ENCODE assay signal across 14 mouse cellular contexts in the genomic region with DNA sequence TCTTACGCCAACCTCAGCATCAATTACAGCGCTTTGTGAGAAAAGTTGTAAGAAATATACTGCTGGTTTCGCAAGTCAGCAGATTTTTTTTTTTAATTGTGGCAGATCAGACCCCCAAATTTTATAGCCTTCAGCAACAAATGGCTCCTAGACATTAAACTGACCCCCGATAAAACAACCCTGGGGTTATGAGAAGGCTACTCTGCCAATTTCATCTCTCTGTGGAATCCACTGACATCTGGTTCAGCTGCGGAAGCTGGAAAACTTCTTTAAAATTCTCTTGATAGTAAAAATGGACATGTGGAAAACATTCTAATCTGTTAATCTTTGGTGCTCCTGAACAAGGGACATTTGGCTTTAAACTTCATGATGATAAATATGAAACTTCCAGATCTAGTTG.
"Had no signal": no experiment of that assay in that cellular context is flagged by ENCODE, and none has a peak within 500 bp of the region (broad histone marks: within the 10 kb centered on the region; RNA-seq: fewer than 3 reads in every experiment).

No protein-coding gene starts in this region.

- DNase-seq: kidney, adult 18-20 months; lung, embryonic 14.5 days; lung, postnatal 10 days; right cerebral cortex, postnatal 4 days; spleen, adult 18-20 months; thymus, adult 18-20 months; thymus, postnatal 14 days had no signal

- H3K4me1 ChIP-seq: liver, embryonic 15.5 days; megakaryocyte, embryonic 14.5 days; midbrain, embryonic 15.5 days; neural tube, embryonic 12.5 days had no signal

- H3K27ac ChIP-seq: layer of hippocampus, adult 2 months; limb, embryonic 13.5 days; liver, embryonic 15.5 days; macrophage; midbrain, embryonic 15.5 days; neural tube, embryonic 12.5 days had no signal

- H3K4me3 ChIP-seq: layer of hippocampus, adult 2 months; limb, embryonic 13.5 days; liver, embryonic 15.5 days; megakaryocyte, embryonic 14.5 days; midbrain, embryonic 15.5 days; neural tube, embryonic 12.5 days had no signal
